In genomic region chr11:88404816-88405613, GRCm38 (mm10) we compare ENCODE assay signal across 8 mouse cellular contexts.
DNase-seq lines count a peak whose midpoint lies in the region; ATAC-seq and TF ChIP-seq lines count a peak whose summit lies in the region.
"Had no signal": no experiment of that assay in that cellular context is flagged by ENCODE, and none has a peak within 500 bp of the region (broad histone marks: within the 10 kb centered on the region; RNA-seq: fewer than 3 reads in every experiment).

No protein-coding gene starts in this region.

- peaks cover 80% of the 10 kb centered on the region for H3K4me1 ChIP-seq in forebrain, embryonic 15.5 days
- peaks cover 71% of the 10 kb centered on the region for H3K4me1 ChIP-seq in heart, postnatal 0 days (ENCODE audit: control insufficient read depth, insufficient read depth)

- no peaks in the 10 kb centered on the region for H3K36me3 ChIP-seq in forebrain, embryonic 15.5 days
- no peaks in the 10 kb centered on the region; the same call in 1 of the 2 replicates for H3K36me3 ChIP-seq in heart, postnatal 0 days (replicated peaks; ENCODE audit: control insufficient read depth, insufficient read depth, low read length)

- ATAC-seq in forebrain, embryonic 15.5 days (replicated peaks), result peak; percentile 71
- ATAC-seq in heart, postnatal 0 days (ENCODE audit: insufficient read depth, low read depth), result peak; percentile 65

- peak; percentile 52 for DNase-seq in cerebellum, adult 8-10 months
- DNase-seq in heart, postnatal 0 days (ENCODE audit: low spot score), result peak; percentile 73
- DNase-seq in kidney, postnatal 14 days, result peak; percentile 57
- DNase-seq in lung, postnatal 10 days, result peak; percentile 72
- peak; percentile 69 for DNase-seq in right cerebral cortex, postnatal 14 days
- no peak for DNase-seq in thymus, postnatal 25 days

- 0 out of 2 replicates have a peak overlapping the region, but pooled peaks have one; percentile 1 for H3K4me3 ChIP-seq in forebrain, embryonic 15.5 days
- no peak overlapping the region for H3K4me3 ChIP-seq in heart, postnatal 0 days (ENCODE audit: low read depth, low read length)
- H3K4me3 ChIP-seq: megakaryocyte, embryonic 14.5 days had no signal

- no peaks in the 10 kb centered on the region for H3K9me3 ChIP-seq in forebrain, embryonic 15.5 days
- H3K9me3 ChIP-seq in heart, postnatal 0 days (replicated peaks; ENCODE audit: control insufficient read depth, low read length), result no peaks in the 10 kb centered on the region
- H3K9me3 ChIP-seq: megakaryocyte, embryonic 14.5 days had no signal

- 9% methylated on average over 17 of the region's 17 CpGs for WGBS in forebrain, embryonic 15.5 days
- WGBS in heart, postnatal 0 days, result 13% methylated on average over 17 of the region's 17 CpGs

- 0 out of 2 replicates have a peak overlapping the region, but pooled peaks have one; percentile 5 for H3K9ac ChIP-seq in forebrain, embryonic 15.5 days (replicated peaks)
- H3K9ac ChIP-seq in heart, postnatal 0 days (replicated peaks; ENCODE audit: low read depth, low read length), result peak overlapping the region; percentile 43; the same call in 1 of the 2 replicates

- H3K4me2 ChIP-seq in forebrain, embryonic 15.5 days (replicated peaks), result peak overlapping the region; percentile 22
- H3K4me2 ChIP-seq in heart, postnatal 0 days (ENCODE audit: low read depth, low read length), result peak overlapping the region; percentile 43

- no peaks in the 10 kb centered on the region for H3K27me3 ChIP-seq in forebrain, embryonic 15.5 days
- H3K27me3 ChIP-seq in heart, postnatal 0 days (ENCODE audit: control insufficient read depth, insufficient read depth, low read length), result no peaks in the 10 kb centered on the region

- peak; percentile 9; the same call in 1 of the 2 replicates for TF ChIP-seq CTCF in heart, postnatal 0 days (IDR thresholded peaks at IDR 0.05; ENCODE audit: low read depth)

- H3K27ac ChIP-seq in forebrain, embryonic 15.5 days (replicated peaks), result peak overlapping the region; percentile 78
- H3K27ac ChIP-seq in heart, postnatal 0 days (ENCODE audit: low read depth), result peak overlapping the region; percentile 85

- no peak for TF ChIP-seq EP300 in heart, postnatal 0 days (IDR thresholded peaks at IDR 0.05; ENCODE audit: low read depth)
